Mouse (Mus musculus) ES-CJ7 (cell line): ENCODE results near the gene Thap12.
A peak's percentile ranks its signal among the peaks of the same experiment; 100 is the strongest.

ENCODE experiments used
- DNase-seq: peaks from one replicate; pipeline ENCODE4 v3.0.0; 2011; ENCODE audit warnings: low read depth, low spot score

Gene Thap12

DNA sequence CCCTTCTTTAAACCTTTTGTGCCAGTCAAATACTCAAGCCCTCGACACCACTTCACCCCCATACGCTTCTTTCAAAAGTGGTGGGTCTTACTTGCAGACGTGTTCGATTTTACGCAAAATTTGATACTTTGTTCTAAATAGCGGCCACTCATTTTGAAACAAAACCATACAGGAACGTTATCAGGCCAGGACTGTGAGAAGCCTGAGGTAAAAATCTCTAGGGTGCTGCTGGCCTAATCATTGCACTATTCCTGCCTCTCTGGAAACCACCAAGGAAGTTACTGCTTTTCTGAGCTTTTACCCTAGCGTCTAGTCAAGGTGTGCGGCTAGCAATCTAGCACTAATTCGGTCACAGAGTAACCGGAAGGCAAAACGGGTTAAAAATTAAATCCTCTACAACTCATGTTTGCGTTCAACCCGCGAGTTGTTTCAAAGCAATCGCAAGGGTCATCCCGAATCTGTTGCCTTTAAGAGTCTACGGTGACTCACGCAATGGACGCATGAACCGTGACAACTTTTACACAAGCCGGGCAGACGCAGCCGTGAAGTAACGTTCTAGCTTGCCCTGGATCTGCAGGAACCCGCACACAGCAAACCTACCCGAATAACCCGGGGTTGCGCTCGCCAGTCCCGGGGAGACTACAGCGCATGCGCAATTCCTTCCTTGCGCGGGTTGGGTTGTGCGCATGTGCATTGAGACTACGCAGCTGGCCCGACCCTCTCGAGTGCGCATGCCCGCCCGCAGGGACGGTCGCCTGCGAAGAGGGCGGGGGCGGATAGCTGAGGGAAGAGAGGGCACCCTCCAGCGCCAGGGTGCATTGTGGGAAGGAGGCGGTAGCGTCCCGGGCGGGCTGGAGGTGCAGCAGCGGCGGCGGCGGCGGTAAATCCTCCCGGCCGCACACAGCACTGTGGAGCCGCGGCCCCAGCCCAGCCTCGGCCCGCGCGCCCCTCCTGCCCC is at the start of gene Thap12:
TSS of gene Thap12 (plus strand) at position 821 of the 958 bp plus-strand sequence.
- peak; percentile 98 for DNase-seq

DNA sequence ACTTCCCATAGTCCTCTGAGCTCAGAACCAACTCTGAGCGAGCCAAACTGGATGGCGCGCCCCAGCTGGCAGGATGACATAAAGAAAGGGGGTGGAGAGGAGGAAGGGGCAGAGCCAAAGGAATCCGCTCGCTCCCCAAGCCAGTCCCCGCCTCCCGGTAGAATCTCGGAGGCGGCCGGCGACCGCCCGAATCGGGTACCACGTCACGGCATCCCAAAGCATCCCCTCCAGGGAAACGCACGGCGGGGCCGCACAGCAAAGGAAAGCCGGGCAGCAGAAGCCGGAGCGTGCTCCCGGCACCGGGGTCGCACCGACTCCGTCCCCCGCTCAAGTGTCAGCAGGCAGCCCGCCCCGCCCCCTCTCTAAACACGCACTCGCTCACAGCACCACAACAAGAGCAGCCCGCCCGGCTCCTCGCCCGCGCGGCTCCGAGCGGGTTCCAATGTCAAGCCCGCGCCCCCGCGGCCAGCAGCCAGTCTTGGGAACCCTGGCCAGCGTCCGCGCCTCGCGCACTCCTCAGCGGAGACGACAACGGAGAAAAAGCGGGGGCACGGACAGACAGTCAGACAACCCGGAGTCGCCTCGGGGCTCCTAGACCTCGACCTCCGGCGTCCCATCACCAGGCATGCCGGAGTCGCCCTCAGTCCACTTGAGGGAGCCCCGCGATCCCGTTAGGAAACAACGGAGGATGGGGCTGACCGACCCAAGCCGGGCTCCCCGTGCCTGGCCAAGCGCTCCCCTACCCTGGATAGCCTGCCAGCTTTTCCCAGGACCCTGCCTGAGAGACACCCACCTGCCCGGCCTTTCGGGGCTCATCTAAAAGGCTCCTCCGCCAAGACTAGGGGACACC is 47.0 kb upstream of the Thap12 start:
- peak; percentile 88 for DNase-seq

DNA sequence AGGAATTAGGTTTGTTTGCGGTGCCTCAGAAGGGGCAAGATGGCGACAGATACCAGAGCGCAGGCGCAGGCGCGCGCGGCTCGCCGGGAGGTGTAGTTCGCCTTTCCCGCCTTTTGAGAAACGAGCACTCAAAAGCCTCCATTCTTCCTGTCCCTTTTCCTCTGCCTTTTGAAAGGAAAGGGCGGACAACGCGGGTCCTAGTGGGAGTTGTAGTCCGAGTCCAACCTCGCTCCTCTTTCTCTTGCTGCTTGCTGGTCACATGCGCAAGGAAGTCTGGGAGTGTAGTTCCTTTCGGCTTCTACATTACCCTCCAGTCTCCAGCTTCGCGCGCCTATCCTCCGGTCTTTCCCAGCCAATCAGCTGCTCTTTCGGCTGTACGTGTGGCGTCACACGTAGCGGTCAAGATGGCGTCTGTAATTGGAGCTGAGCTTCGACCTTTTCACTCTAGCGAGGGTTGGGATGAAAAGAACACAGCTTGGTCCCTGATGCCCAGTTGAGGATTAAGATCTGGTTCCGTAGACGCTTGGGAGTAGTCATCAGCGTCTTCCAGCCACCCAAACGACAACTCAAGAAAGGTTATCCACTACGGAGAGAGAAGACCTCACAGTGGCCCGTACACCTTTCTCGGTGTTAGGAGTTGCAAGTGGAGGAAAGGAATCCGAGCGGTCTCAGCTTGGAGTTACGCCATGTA is 46.2 kb upstream of the Thap12 start, which contains the start of gene Emsy:
TSS of gene Emsy (minus strand) at position 253 of the 691 bp plus-strand sequence.
- DNase-seq = peak; percentile 99

DNA sequence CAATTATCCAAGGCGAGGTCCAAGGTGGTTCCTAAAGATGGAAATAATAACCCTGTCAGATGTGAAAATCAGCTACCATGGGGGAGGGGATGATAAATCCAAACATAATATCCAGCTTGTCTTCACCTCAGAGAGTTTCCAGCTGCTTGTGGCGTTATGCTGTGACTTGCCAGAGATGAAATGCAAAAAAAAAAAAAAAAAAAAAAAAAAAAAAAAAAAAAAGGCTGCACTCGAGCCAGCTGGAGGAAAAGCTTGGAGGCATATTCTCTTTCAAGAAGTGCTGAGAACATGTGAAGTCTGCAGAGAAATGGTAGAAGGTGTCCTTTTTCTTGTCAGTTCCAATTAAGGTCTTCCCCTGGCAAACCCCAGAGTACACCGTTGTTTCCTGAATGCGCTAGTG is 37.7 kb upstream of the Thap12 start:
- no peak for DNase-seq

DNA sequence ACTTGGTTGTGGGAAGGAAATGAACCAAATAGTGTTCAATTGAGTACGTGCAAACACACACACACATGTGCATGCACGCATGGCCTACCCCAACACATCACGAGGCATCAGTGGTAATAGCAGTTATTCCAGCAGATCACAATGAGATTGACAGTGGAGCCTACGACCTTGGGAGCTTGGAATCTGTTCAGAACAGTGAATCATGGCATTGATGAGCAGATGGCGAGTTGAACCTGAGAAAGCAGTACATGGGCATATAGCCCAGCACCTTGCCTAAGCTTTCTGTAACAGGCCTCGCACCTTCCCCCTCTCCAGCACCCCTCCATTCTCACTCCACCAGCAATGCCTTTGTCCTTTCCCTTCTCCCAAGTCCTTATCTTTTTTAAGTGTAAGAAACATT is 37.2 kb upstream of the Thap12 start:
- no peak for DNase-seq

DNA sequence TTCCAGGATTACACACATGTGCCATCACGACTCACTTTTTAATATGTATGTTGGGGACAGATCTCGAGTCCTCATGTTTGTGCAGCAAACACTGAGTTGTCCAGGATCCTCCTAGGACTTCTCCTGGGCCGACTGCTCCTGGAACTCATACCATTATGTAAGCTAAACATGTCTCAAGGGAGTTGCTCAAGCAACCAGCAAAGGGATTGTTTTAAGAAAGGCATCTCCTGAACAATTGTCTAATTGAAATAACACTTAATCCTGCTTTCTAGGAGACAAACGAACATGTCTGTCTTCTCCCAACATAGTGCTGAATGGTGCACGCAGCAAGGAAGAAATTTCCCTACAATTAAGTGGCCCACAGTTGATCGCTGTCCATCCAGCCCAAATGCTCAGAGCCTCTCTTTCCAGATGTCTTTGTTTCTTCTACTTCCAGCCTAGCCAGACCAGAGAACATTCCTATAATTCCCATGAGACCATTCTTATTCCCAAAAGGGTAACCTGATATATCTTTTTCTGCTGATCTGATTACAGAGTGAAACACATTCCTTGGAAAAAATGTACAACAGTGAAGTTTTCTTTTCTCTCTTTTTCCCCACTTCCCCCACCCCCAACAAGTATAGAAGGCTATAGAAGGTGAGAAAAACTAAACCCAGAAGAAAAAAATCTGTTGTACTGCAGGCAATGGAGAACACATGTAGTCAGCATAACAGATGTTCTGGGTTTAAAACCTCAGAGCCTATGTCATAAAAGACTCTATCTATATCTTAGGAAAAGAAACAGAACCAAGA is 34.8 kb upstream of the Thap12 start:
- no peak for DNase-seq

DNA sequence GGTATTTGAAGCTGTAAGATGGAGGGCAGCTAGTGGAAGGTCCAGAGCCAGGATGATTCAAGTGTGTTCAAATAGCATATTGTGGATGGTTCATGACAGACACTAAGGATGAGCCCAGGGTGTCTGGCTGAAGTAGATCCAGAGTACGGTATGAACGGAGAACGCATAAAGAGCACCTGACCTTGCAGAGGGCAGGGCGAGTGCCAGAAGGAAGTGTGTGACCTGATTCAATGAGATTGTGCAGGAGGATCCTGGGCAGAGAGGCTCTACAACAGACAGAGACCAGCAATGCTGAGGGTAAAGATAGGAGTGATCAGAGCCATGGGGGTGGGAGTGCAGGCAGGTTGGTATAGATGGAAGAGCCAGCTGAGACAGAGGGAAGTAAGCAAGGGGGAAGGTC is 32.1 kb upstream of the Thap12 start:
- no peak for DNase-seq

DNA sequence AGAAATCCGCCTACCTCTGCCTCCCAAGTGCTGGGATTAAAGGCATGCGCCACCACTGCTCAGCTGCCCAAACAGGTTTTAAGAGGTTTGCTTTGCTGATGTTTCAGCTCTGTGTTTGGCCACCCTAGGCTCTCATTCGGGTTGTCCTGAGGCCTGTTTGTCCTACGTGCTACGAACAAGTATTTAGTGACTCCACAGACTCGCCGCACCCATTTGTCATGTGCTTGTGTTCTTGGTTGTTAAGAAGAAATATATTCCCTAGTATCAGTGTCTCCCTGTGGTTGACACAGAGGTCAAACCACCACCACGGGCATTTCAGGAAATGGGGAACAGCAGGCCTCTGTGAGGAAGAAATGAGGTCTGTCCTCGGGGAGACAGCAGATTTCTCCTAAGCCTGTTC is 31.5 kb upstream of the Thap12 start:
- no peak for DNase-seq

DNA sequence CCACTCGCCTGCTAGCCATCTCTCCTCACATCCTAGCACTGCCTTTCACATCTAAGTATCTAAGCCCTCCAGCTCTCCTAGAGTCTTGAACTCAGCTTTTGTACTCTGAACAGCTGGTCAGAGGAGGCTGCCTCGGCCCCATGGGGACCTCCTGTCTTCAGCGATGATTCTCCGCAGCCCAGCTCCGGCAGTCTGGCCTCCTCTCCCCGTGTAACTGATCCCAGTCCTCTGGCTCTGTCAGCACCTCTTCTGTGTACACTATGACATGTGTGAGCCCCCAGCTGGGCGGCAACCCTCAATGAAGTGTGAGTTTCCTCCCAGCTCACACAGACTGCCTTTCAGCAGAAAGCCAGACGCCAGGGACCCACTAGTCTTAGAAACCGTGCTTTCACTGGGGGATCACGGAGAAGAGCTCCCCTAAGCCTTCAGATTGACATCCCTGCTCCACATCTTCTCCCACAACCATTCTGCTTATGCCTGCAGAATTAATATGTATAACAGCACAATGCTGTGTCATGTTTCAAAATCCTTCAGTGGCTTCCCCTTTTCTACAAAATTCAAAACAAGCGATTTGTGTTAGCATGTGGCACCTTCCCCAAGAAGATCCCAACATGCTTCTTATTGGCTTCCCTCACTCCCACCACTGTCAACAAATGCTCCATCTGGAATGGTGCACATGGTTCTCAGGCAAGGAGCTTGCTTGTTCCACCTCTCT is 30.5 kb upstream of the Thap12 start:
- no peak for DNase-seq

DNA sequence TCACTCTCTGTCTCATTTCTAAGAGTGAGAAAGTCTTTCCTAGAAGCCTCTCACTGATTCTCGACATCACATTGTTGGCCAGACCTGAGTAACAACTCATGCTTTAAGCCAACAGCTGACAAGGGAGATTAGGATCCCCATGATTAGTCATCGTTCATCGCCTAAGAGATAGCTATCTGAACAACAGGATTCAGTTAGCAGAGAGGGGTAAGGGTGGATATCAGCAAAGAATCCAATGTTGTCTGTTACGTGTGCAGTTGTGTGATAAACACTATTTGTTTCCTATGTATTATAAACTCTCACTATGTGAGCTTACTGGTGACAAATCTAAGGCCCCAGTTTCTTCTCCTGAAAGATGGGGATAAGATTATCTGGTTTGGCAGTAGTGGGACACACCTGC is 28.6 kb upstream of the Thap12 start:
- no peak for DNase-seq

DNA sequence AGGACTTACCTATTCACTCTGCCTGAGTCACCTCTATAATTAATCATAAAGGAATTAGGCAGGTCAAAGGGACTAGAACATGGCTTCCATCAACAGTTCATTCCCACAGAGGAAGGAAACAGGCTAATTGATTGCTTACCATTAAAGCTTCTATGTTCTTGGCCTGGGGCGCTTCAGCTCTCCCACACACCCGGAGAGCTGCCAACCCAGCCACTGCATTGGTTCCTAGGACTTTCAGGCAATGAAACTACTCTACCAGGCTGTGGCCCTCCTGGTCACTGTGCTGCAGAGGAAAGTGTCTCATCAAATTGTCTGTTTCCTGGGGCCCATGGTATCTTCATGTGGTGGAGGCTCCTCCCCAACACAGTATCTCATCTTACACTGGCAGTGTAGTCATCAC is 25.4 kb upstream of the Thap12 start:
- no peak for DNase-seq

DNA sequence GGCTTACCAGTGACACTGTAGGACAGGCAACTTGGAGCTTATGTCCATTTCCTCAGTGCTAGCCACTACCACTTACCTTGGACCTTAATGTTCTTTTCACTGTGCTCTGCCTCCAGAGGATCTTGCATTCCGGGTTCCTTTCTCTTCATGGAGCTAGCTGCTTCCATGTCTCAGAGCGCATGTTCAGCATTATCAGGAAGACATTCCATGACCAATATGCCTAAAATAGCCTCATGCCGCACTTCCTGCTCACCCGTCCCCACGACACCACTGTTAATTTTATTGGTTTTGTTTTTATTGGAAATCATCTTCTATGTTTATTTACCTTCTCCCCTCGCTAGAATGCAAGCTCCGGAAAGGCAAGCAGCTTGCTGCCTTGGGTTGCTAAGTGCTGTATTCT is 24.5 kb upstream of the Thap12 start:
- no peak for DNase-seq

DNA sequence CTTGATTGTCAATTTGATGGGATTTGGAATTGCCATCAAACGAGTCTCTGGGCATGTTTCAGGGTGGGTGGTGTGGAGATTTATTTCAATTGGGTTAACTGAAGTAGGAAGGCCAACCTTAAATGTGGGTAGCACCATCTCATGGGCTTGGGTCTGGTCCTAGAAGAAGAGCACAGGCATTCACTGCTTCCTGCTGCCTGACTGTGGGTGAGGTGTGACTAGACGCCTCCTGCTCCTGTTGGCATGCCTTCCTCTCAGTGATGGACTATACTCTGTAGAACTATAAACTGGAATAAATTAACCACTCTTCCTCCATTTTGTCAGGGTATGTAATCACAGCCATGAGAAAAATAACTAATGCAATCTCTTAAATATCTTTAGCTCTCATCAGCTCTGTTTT is 22.2 kb upstream of the Thap12 start:
- DNase-seq = no peak

DNA sequence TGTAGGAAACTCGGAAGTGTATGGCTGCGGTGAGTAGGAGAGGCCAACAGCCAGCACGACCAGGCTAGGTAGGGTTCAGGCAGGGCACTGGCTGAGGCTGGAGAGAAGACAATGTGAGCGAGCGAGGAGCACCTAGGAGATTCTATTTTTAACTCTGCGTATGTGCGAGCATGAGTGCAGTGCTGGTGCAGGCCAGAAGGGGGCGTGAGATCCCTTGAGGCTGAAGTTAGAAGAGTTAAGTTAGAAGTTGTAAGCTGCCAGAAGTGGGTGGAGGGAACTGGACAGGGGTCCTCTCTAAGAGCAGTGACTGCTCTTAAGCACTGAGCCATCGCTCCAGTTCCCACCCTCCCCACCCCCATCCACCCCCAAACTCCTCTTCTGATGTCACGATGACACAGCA is 20.1 kb upstream of the Thap12 start:
- DNase-seq = peak; percentile 62

DNA sequence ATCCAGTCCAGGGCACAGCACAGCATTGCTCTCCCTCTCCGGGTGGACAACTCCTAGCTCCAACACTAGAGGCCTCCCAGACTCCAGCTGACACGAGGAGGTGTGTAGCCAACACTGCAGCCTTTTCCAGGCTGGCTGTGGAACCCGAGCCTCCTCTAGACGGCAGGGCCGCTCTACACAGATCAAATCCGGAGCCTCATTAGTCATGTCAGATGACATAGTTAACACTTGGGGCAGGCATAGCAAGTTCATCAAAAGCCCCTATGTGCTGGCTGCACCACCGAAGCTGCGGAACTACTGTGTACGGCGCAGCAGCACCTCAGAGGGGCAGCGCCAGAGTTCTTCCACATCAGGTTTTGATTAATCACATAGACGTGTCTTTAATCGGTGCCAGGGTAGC is 17.0 kb upstream of the Thap12 start:
- peak; percentile 43 for DNase-seq

DNA sequence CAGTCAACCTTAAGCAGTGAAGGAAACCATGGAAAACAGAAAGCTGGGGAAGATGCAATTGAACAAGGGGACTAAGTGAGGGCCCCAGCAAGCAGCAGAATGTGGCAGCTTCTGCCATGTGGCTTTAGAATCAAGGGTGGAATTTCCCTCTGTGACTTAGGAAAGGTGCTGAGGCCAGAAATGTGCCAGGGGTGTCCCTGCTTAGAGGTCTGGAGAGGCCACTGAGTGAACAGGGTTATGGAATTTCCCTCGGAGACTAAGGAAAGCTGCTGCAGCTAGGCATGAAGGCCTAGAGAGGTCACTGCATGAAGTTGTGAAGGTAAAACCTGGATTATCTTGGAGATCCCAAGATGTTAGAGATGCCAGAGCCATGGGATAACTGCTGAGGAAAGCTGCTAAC is 12.8 kb upstream of the Thap12 start:
- no peak for DNase-seq

DNA sequence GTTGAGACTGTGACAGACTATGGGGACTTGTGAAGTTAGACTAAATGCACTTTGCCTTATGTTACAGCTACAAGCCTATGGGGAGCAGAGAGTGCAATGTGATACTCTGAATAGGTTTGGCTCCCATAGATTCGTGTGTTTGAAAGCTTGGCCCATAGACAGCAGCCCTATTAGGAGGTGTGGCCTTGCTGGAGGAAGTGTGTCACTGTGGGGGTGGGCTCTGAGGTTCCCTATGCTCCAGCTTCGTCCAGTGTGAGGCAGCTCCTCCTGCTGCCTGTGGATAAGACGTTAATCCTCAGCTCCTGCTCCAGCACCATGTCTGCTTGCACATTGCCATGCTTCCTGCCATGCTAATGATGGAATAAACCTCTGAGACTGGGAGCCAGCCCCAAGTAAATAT is 12.1 kb upstream of the Thap12 start:
- DNase-seq = peak; percentile 11

DNA sequence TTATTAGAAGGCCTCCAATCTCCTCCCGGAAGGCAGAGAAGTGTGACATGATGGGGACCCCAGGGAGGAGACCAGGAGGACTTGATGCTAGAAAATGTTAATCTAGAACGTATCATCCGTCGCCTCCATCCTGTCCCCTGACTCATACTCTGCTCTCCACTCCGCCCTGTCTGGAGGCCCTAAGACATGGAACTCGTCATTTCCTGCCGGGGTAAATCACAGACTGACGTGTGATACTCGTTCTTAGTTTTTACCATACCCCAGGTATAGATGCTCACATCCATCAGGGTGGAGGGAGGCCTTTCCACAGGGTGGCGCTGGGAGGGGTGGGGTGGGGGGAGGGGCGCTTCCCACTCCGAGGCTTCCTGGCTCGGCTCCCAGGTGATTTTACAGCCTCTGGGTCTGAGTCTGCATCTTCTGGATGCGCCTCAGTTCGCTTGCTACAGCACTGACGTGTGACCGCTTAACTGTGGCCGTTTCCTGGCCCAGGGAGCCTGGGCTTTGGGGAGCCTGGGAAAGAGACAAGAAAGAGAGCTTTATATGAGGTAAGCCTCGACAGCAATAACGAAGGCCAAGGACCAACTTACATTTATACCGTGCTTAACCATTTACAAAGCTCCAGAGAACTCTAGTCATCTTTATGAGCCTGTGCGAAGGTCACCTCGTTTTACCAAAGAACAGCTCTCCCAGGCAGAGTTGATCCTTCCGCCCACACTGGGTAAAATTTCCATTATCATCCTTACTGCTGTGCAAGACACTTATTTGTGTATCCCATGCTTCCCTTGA is 9.9 kb upstream of the Thap12 start:
- DNase-seq = peak; percentile 8

DNA sequence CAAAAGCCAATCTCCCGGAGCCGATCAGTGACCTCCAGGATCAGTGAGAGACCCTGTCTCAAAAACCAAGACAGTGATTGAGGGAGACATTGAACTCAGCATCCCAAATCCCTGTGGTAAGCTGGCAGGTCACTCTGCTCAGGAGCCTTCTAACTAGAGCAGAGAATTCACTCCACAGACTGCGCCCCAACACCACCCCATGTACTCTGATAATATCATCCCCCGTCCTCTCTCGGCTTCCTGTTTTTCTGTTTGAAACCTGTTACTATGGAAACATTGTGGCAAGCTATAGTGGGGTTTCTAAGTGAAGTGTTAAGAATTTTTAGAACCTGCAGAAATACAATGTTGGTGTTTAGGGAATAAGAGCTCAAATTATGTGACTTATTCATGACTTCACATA is 8.9 kb upstream of the Thap12 start:
- DNase-seq = no peak

DNA sequence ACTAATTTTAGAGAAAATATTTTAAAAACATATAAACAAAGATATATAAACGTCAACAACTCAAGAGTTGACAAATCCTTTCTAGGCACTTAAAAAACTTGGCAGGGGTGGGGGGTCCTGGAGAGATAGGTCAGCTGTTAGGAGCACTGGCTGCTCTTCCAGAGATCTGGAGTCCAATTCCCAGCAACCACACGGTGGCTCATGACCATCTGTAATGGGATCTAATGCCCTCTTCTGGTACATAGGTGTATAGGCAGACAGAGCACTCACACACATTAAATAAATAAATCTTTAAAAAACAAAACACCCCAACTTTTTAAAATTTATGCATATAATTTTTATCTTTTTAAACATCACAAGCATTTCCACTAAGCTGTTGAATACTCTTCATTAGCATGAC is 5.4 kb upstream of the Thap12 start:
- peak; percentile 59 for DNase-seq
